Mouse (Mus musculus): ENCODE data around the gene Parn.

- TF ChIP-seq CTCF (IDR thresholded peaks at IDR 0.05; ENCODE audit: low read depth) = no peak
- TF ChIP-seq EP300 (IDR thresholded peaks at IDR 0.05; ENCODE audit: low read depth) = no peak
Observed at GRCm38 (mm10) chr16:13612571-13612970, 55.4 kb downstream of the Parn start.
